Mouse (Mus musculus) c-Kit-negative CD71-positive TER-119-positive erythroid progenitor cells, embryonic 14.5 days (primary cell): ENCODE measurements around the gene Twf2.

ENCODE experiments used
- DNase-seq: peaks from one replicate; pipeline ENCODE4 v3.0.0-alpha.2; 2013; ENCODE audit warnings: low read depth, low spot score

The Twf2 gene

GRCm38 (mm10) chr9:106211680-106212593 lies 9.0 kb downstream of the Twf2 start:
- peak; percentile 73 for DNase-seq

GRCm38 (mm10) chr9:106212594-106212981 lies 9.7 kb downstream of the Twf2 start:
- no peak for DNase-seq

- no peak for DNase-seq
Observed at GRCm38 (mm10) chr9:106215341-106216125, 12.6 kb downstream of the Twf2 start.

- DNase-seq = no peak
Observed at GRCm38 (mm10) chr9:106216971-106217370, 14.1 kb downstream of the Twf2 start.

- no peak for DNase-seq
Observed at GRCm38 (mm10) chr9:106220894-106221523, 18.1 kb downstream of the Twf2 start.

- DNase-seq = no peak
Observed at GRCm38 (mm10) chr9:106222261-106222851, 19.4 kb downstream of the Twf2 start, which contains the start of gene Tlr9. Gene Tlr9 (plus strand): TSS chr9:106222598.

GRCm38 (mm10) chr9:106222994-106223393 lies 20.1 kb downstream of the Twf2 start:
- DNase-seq = no peak

- DNase-seq = no peak
Observed at GRCm38 (mm10) chr9:106225469-106226150, 22.7 kb downstream of the Twf2 start.

GRCm38 (mm10) chr9:106226151-106226682 lies 23.3 kb downstream of the Twf2 start:
- DNase-seq = no peak

GRCm38 (mm10) chr9:106227790-106228429 lies 25.0 kb downstream of the Twf2 start:
- DNase-seq = no peak

GRCm38 (mm10) chr9:106230051-106230733 lies 27.3 kb downstream of the Twf2 start:
- no peak for DNase-seq

- no peak for DNase-seq
Observed at GRCm38 (mm10) chr9:106230734-106231106, 27.8 kb downstream of the Twf2 start.

- no peak for DNase-seq
Observed at GRCm38 (mm10) chr9:106231220-106231619, 28.3 kb downstream of the Twf2 start.

GRCm38 (mm10) chr9:106231816-106232215 lies 28.9 kb downstream of the Twf2 start:
- DNase-seq = no peak

GRCm38 (mm10) chr9:106232956-106233355 lies 30.0 kb downstream of the Twf2 start:
- DNase-seq = no peak

- no peak for DNase-seq
Observed at GRCm38 (mm10) chr9:106233953-106234352, 31.0 kb downstream of the Twf2 start.

- DNase-seq = no peak
Observed at GRCm38 (mm10) chr9:106235194-106235830, 32.4 kb downstream of the Twf2 start.

- DNase-seq = no peak
Observed at GRCm38 (mm10) chr9:106236156-106236817, 33.4 kb downstream of the Twf2 start.

- DNase-seq = no peak
Observed at GRCm38 (mm10) chr9:106236818-106237211, 33.9 kb downstream of the Twf2 start.
